In the genomic region with DNA sequence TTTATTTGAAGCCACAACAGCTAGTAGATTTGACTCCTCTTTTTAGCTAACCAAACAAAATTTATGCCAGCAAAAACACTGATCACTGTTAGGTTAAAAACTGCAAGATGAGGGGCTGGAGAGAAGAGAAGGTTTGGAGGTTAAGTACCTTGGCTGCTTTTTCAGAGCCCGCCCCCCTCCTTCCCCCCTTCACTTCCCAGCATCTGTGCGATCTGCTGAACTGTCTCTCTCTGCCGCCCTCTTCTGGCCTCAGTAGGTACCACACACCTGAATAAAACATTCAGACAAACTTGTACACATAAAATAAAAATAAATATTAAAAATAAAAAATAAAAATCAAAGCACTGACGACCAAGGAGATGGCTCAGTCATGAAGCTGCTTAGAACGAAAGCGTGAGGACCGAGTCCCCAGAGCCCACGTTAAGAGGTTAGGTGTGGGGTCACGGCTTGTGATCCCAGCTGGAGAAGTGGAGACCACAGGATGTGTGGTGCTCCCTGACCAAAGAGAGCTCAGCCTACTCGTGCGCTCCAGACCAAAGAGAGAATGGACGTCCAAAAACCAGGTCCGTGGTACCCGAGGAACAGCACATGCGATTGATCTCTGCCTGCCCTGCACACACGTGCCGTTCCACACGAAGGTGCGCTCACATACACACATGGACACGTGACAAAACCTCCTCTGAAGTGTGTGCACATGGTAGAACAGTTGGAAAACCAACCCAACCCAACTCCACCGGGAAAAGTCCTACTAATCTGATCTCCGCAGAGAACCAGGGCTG, we compare ENCODE assay signal across 8 mouse cellular contexts. TPM values are rescaled to one million over a fixed set of nuclear protein-coding genes. Genes with fewer than 3 reads are reported as not detected.
DNase-seq lines count a peak whose midpoint lies in the region; ATAC-seq lines count a peak whose summit lies in the region.

No protein-coding gene starts in this region.

- H3K27me3 ChIP-seq in forebrain, embryonic 10.5 days (ENCODE audit: poor library complexity, severe bottlenecking) = no peaks in the 10 kb centered on the region
- H3K27me3 ChIP-seq in forebrain, embryonic 13.5 days = no peaks in the 10 kb centered on the region
- H3K27me3 ChIP-seq in midbrain, embryonic 10.5 days (ENCODE audit: low read depth, poor library complexity, severe bottlenecking) = no peaks in the 10 kb centered on the region
- no peaks in the 10 kb centered on the region for H3K27me3 ChIP-seq in midbrain, embryonic 13.5 days

- DNase-seq in forebrain, embryonic 10.5 days (ENCODE audit: extremely low spot score, low spot score) = peak; percentile 33
- DNase-seq in midbrain, embryonic 10.5 days (ENCODE audit: low spot score) = peak; percentile 48
- peak; percentile 22 for DNase-seq in brain, adult 2 months (ENCODE audit: low read depth, low spot score)
- peak; percentile 42 to 72 for DNase-seq in kidney, postnatal 36 days
- peak; percentile 72 for DNase-seq in testis, postnatal 10 days (ENCODE audit: low spot score)
- no peak for DNase-seq in heart, adult 9 months (ENCODE audit: low spot score in 2 of 2)

- H3K9me3 ChIP-seq in forebrain, embryonic 10.5 days = peaks cover 5% of the 10 kb centered on the region; the same call in 1 of the 2 replicates
- H3K9me3 ChIP-seq in forebrain, embryonic 13.5 days (replicated peaks) = no peaks in the 10 kb centered on the region
- H3K9me3 ChIP-seq in midbrain, embryonic 10.5 days (replicated peaks) = 0 out of 2 replicates have a peak, but pooled peaks cover 3% of the 10 kb centered on the region
- no peaks in the 10 kb centered on the region for H3K9me3 ChIP-seq in midbrain, embryonic 13.5 days

- no peak for ATAC-seq in forebrain, embryonic 13.5 days
- no peak for ATAC-seq in midbrain, embryonic 13.5 days

- no peaks in the 10 kb centered on the region for H3K36me3 ChIP-seq in forebrain, embryonic 10.5 days (replicated peaks)
- H3K36me3 ChIP-seq in forebrain, embryonic 13.5 days (ENCODE audit: poor library complexity, severe bottlenecking) = no peaks in the 10 kb centered on the region
- H3K36me3 ChIP-seq in midbrain, embryonic 10.5 days = no peaks in the 10 kb centered on the region
- H3K36me3 ChIP-seq in midbrain, embryonic 13.5 days = no peaks in the 10 kb centered on the region

- WGBS in forebrain, embryonic 10.5 days = 76% methylated on average over 22 of the region's 22 CpGs
- 76% methylated on average over 22 of the region's 22 CpGs for WGBS in forebrain, embryonic 13.5 days
- WGBS in midbrain, embryonic 10.5 days = 77% methylated on average over 22 of the region's 22 CpGs
- WGBS in midbrain, embryonic 13.5 days = 73% methylated on average over 22 of the region's 22 CpGs

- no peak overlapping the region for H3K4me2 ChIP-seq in forebrain, embryonic 13.5 days
- no peak overlapping the region for H3K4me2 ChIP-seq in midbrain, embryonic 13.5 days (replicated peaks)

- peaks cover 18% of the 10 kb centered on the region for H3K4me1 ChIP-seq in forebrain, embryonic 10.5 days
- H3K4me1 ChIP-seq in forebrain, embryonic 13.5 days = peaks cover 5% of the 10 kb centered on the region
- peaks cover 13% of the 10 kb centered on the region for H3K4me1 ChIP-seq in midbrain, embryonic 10.5 days
- H3K4me1 ChIP-seq in midbrain, embryonic 13.5 days (replicated peaks) = peaks cover 5% of the 10 kb centered on the region

- no peak overlapping the region for H3K4me3 ChIP-seq in forebrain, embryonic 10.5 days
- no peak overlapping the region for H3K4me3 ChIP-seq in forebrain, embryonic 13.5 days
- no peak overlapping the region for H3K4me3 ChIP-seq in midbrain, embryonic 10.5 days
- no peak overlapping the region for H3K4me3 ChIP-seq in midbrain, embryonic 13.5 days (replicated peaks)

- no peak overlapping the region for H3K9ac ChIP-seq in forebrain, embryonic 13.5 days
- H3K9ac ChIP-seq in midbrain, embryonic 13.5 days (replicated peaks) = no peak overlapping the region

- H3K27ac ChIP-seq in forebrain, embryonic 10.5 days = no peak overlapping the region
- H3K27ac ChIP-seq in forebrain, embryonic 13.5 days = no peak overlapping the region
- no peak overlapping the region for H3K27ac ChIP-seq in midbrain, embryonic 10.5 days (replicated peaks)
- H3K27ac ChIP-seq in midbrain, embryonic 13.5 days = no peak overlapping the region

RNA-seq across cellular contexts. Expression of gene Zfp64, which starts 37.4 kb away (rescaled TPM):
- polyA plus RNA-seq in forebrain, embryonic 10.5 days (2016; fragmentation: Nextera tagmentation; extraction: Ambion mirVana) = 35.4 and 40.1 TPM in 2 replicates
- polyA plus RNA-seq in forebrain, embryonic 13.5 days (2015; fragmentation: Nextera tagmentation; extraction: Ambion mirVana) = 28.9 and 30.5 TPM in 2 replicates
- 37.8 and 38.0 TPM in 2 replicates for polyA plus RNA-seq in midbrain, embryonic 10.5 days (2016; fragmentation: Nextera tagmentation; extraction: Ambion mirVana)
- 41.6 and 42.0 TPM in 2 replicates for polyA plus RNA-seq in midbrain, embryonic 13.5 days (2015; fragmentation: Nextera tagmentation; extraction: Ambion mirVana)

Comparison
In these comparisons a context has a peak if more than half of its experiments do, and no peak if none do; other contexts are left out.
1. DNase-seq: peak in forebrain, embryonic 10.5 days (single experiment), midbrain, embryonic 10.5 days (single experiment), brain, adult 2 months (single experiment), kidney, postnatal 36 days (2 of 2) and testis, postnatal 10 days (single experiment); none in heart, adult 9 months (0 of 2).